Mouse (Mus musculus) liver, embryonic 12.5 days (tissue): ENCODE measurements around the gene Ckap4. TPM values are rescaled to one million over a fixed set of nuclear protein-coding genes. Genes with fewer than 3 reads are reported as not detected.
"Not testable (repeated sequence)": the region's sequence is repeated elsewhere in the genome, so short reads cannot be mapped to it uniquely, and the experiment has no call there.

ENCODE experiments used
- ATAC-seq: fragments of 200-750 bp; cut with Nextera tagmentation; 2 replicates; pipeline ENCODE4 v1.8.0; 2017; ENCODE audit warnings: moderate number of reproducible peaks, mild to moderate bottlenecking, moderate library complexity
- H3K27ac ChIP-seq: fragments of 300-500 bp; sonication (generic); 2 replicates; pipeline ENCODE4 v1.5.1; 2016; ENCODE audit warnings: mild to moderate bottlenecking
- H3K27me3 ChIP-seq: fragments of 300-500 bp; sonication (generic); replicated peaks from 2 replicates; pipeline ENCODE4 v1.6.1; 2016; ENCODE audit warnings: mild to moderate bottlenecking, moderate library complexity
- H3K36me3 ChIP-seq: fragments of 300-500 bp; sonication (generic); 2 replicates; pipeline ENCODE4 v1.6.1; 2016; ENCODE audit warnings: mild to moderate bottlenecking, moderate library complexity
- H3K4me1 ChIP-seq: fragments of 300-500 bp; sonication (generic); 2 replicates; pipeline ENCODE4 v1.6.1; 2016
- H3K4me2 ChIP-seq: fragments of 300-500 bp; sonication (generic); 2 replicates; pipeline ENCODE4 v1.6.1; 2016; ENCODE audit warnings: mild to moderate bottlenecking, moderate library complexity
- H3K4me3 ChIP-seq: fragments of 300-500 bp; sonication (generic); 2 replicates; pipeline ENCODE4 v1.5.1; 2016; ENCODE audit warnings: mild to moderate bottlenecking, moderate library complexity
- H3K9ac ChIP-seq: fragments of 300-500 bp; sonication (generic); 2 replicates; pipeline ENCODE4 v1.6.1; 2016; ENCODE audit warnings: mild to moderate bottlenecking, moderate library complexity
- H3K9me3 ChIP-seq: fragments of 300-500 bp; sonication (generic); replicated peaks from 2 replicates; pipeline ENCODE4 v1.6.1; 2016; ENCODE audit warnings: mild to moderate bottlenecking, moderate library complexity
- WGBS: fragments of 180-500 bp; shearing (Covaris S2); methylation state at CpG from one replicate; pipeline ENCODE4 v1.1.7; 2016; ENCODE audit not compliant: insufficient replicate concordance; 5-methylcytosine and 5-hydroxymethylcytosine counted together
- polyA plus RNA-seq: library from polyadenylated mRNA; unstranded; fragments of >200 nt; fragmentation: Nextera tagmentation; extraction: Ambion mirVana; gene quantifications from 2 replicates; pipeline ENCODE4 v1.2.1, GENCODE M21; 2016

The Ckap4 gene
- polyA plus RNA-seq, 1 experiment from 2014 or later = 26.0 TPM

GRCm38 (mm10) chr10:84526488-84526887 lies 7.4 kb downstream of the Ckap4 start:
- Histone ChIP-seq H3K27ac (no peak overlapping the region), H3K9me3 (no peaks in the 10 kb centered on the region), H3K36me3 (peaks cover 18% of the 10 kb centered on the region), H3K4me1 (peaks cover 2% of the 10 kb centered on the region; the same call in 1 of the 2 replicates), H3K4me3 (no peak overlapping the region), H3K4me2 (no peak overlapping the region), H3K27me3 (peaks cover 10% of the 10 kb centered on the region), H3K9ac (no peak overlapping the region)
- no peak for ATAC-seq
- 62% methylated on average over 10 of the region's 10 CpGs for WGBS

GRCm38 (mm10) chr10:84523682-84524081 lies 10.2 kb downstream of the Ckap4 start:
- no peak overlapping the region for H3K9ac ChIP-seq
- ATAC-seq = no peak
- no peak overlapping the region for H3K4me3 ChIP-seq
- WGBS = 51% methylated on average over 10 of the region's 10 CpGs
- no peak overlapping the region for H3K4me2 ChIP-seq
- H3K4me1 ChIP-seq = no peaks in the 10 kb centered on the region
- no peaks in the 10 kb centered on the region for H3K9me3 ChIP-seq
- H3K27ac ChIP-seq = no peak overlapping the region
- H3K27me3 ChIP-seq = no peaks in the 10 kb centered on the region
- H3K36me3 ChIP-seq = peaks cover 18% of the 10 kb centered on the region

DNA sequence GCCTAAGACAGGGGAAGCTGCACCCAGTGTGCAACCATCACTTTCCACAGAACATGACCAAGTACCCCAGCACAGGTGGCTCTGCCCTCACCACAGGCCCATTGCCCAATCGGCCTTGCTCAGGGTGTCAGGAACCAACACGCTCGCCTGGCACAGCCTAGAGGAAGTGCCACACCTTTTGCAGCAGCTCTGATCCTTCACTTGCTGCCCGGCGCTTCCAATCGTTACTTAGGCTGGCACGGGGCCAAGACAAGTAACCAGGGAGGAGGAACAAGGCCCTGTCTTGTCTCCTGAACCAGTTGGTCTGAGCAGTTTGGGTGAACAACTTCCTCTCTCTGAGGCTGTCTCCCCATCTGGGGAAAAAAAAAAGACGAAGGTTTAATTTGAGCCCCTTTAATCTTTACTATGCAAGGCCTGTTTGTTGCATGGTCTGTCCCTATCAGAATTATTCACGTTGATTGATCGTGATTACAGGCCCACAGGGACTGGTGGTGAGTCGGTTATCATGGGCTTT lies 17.4 kb downstream of the Ckap4 start:
- no peak overlapping the region for H3K27ac ChIP-seq
- no peaks in the 10 kb centered on the region for H3K9me3 ChIP-seq
- H3K9ac ChIP-seq = no peak overlapping the region
- 0 out of 2 replicates have a peak, but pooled peaks have one; percentile 33 for ATAC-seq
- 36% methylated on average over 11 of the region's 11 CpGs for WGBS
- no peak overlapping the region for H3K4me2 ChIP-seq
- no peaks in the 10 kb centered on the region for H3K36me3 ChIP-seq
- H3K4me1 ChIP-seq = peaks cover 25% of the 10 kb centered on the region
- no peaks in the 10 kb centered on the region for H3K27me3 ChIP-seq
- H3K4me3 ChIP-seq = no peak overlapping the region

- WGBS = 68% methylated on average over 1 of the region's 1 CpGs
- not testable (repeated sequence) for H3K27ac ChIP-seq, H3K36me3 ChIP-seq, H3K4me2 ChIP-seq, H3K9me3 ChIP-seq, H3K27me3 ChIP-seq, H3K9ac ChIP-seq, ATAC-seq, H3K4me3 ChIP-seq
- H3K4me1 ChIP-seq = peaks cover 25% of the 10 kb centered on the region
Observed at GRCm38 (mm10) chr10:84515980-84516379, 17.9 kb downstream of the Ckap4 start.

DNA sequence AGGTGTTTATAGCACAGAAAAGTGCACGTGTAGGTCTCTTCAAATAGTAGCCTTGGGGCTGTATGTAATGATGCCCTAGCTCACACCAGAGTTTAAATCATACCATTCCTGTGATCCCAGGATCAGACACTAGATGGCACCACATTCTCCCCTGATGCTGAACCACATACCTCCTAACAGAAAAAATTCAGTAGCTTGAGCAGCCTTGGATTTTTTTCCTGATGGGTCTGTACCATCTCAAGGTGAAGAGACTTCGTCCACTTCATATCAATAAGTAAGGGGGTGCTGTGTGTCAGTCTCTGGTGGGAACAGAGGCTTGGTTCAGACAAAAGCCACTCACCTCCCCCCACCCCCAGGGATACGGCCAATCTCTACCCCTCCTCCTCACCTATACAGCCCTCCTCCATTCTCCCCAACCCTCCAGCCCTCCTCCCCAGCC lies 18.3 kb downstream of the Ckap4 start:
- no peak overlapping the region for H3K4me2 ChIP-seq
- peak; percentile 60; the same call in 1 of the 2 replicates for ATAC-seq
- peaks cover 25% of the 10 kb centered on the region for H3K4me1 ChIP-seq
- H3K27me3 ChIP-seq = no peaks in the 10 kb centered on the region
- H3K9ac ChIP-seq = no peak overlapping the region
- WGBS = 32% methylated on average over 3 of the region's 3 CpGs
- H3K4me3 ChIP-seq = no peak overlapping the region
- H3K36me3 ChIP-seq = no peaks in the 10 kb centered on the region
- no peak overlapping the region for H3K27ac ChIP-seq
- H3K9me3 ChIP-seq = no peaks in the 10 kb centered on the region

DNA sequence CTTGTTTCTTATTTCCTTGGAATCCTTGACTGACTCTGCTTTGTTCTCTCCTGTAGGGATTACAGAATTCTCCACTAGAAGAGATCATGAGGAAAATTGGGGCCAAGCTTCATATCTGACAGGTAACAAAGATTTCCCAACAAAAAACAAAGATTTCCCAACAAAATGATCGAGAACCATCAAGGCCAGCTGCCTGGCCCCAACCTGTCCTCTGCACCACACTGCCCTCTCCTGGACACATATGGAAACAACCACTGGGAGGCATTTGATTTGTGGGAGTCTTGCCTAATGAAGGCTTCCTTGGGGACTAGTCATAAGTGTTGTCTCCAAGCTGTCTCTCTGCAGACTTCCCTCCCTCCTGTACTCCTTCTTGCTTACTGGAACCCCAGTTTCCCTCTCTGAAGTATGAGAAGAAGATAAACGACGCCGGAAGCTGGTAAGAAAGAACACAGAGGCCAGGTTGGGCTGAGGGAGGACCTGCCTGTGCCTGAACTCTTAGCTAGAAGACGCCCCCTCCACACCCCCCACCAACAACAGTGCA lies 19.8 kb downstream of the Ckap4 start:
- peaks cover 25% of the 10 kb centered on the region for H3K4me1 ChIP-seq
- H3K4me2 ChIP-seq = no peak overlapping the region
- WGBS = 38% methylated on average over 5 of the region's 5 CpGs
- H3K4me3 ChIP-seq = no peak overlapping the region
- no peak overlapping the region for H3K9ac ChIP-seq
- no peak for ATAC-seq
- no peak overlapping the region for H3K27ac ChIP-seq
- H3K36me3 ChIP-seq = no peaks in the 10 kb centered on the region
- H3K9me3 ChIP-seq = no peaks in the 10 kb centered on the region
- no peaks in the 10 kb centered on the region for H3K27me3 ChIP-seq

DNA sequence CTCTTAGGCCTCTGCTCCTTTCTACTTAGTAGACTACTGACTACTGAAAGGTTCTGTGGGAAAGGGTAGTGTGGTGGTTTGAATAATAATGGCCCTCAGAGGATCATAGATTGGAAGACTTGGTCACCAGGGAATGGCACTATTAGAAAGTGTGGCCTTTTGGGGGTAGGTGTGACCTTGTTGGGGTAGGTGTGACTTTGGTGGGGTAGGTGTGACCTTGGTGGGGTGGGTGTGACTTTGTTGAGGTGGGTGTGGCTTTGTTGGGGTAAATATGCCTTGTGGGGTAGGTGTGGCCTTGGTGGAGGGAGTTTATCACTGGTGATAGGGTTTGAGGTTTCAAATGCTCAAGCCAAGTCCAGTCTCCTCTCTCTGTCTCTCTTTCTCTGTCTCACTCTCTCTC lies 21.1 kb downstream of the Ckap4 start:
- H3K4me2 ChIP-seq = no peak overlapping the region
- H3K9me3 ChIP-seq = no peaks in the 10 kb centered on the region
- no peak for ATAC-seq
- H3K9ac ChIP-seq = no peak overlapping the region
- H3K27ac ChIP-seq = no peak overlapping the region
- H3K27me3 ChIP-seq = no peaks in the 10 kb centered on the region
- peaks cover 22% of the 10 kb centered on the region for H3K4me1 ChIP-seq
- no peak overlapping the region for H3K4me3 ChIP-seq
- H3K36me3 ChIP-seq = no peaks in the 10 kb centered on the region

GRCm38 (mm10) chr10:84508603-84509002 lies 25.3 kb downstream of the Ckap4 start:
- no peak overlapping the region for H3K27ac ChIP-seq
- no peak overlapping the region for H3K4me2 ChIP-seq
- H3K27me3 ChIP-seq = no peaks in the 10 kb centered on the region
- no peak for ATAC-seq
- H3K36me3 ChIP-seq = no peaks in the 10 kb centered on the region
- H3K9me3 ChIP-seq = no peaks in the 10 kb centered on the region
- no peak overlapping the region for H3K9ac ChIP-seq
- peaks cover 6% of the 10 kb centered on the region; the same call in 1 of the 2 replicates for H3K4me1 ChIP-seq
- WGBS = 75% methylated on average over 1 of the region's 1 CpGs
- H3K4me3 ChIP-seq = no peak overlapping the region

GRCm38 (mm10) chr10:84498867-84499266 lies 35.0 kb downstream of the Ckap4 start:
- H3K4me3 ChIP-seq = no peak overlapping the region

GRCm38 (mm10) chr10:84496805-84497204 lies 37.1 kb downstream of the Ckap4 start:
- no peak for ATAC-seq
- H3K9me3 ChIP-seq = no peaks in the 10 kb centered on the region
- WGBS = 54% methylated on average over 2 of the region's 2 CpGs

More at GRCm38 (mm10) chr10:84498867-84499266, 35.0 kb downstream of the Ckap4 start:
- no peak overlapping the region for H3K27ac ChIP-seq
- no peaks in the 10 kb centered on the region for H3K9me3 ChIP-seq
- no peak for ATAC-seq
- H3K36me3 ChIP-seq = no peaks in the 10 kb centered on the region
- no peaks in the 10 kb centered on the region for H3K4me1 ChIP-seq
- no peaks in the 10 kb centered on the region for H3K27me3 ChIP-seq
- H3K4me2 ChIP-seq = no peak overlapping the region
- 13% methylated on average over 2 of the region's 2 CpGs for WGBS
- H3K9ac ChIP-seq = no peak overlapping the region

GRCm38 (mm10) chr10:84494432-84494831 lies 39.4 kb downstream of the Ckap4 start:
- 50% methylated on average over 7 of the region's 7 CpGs for WGBS
- Histone ChIP-seq H3K36me3 (no peaks in the 10 kb centered on the region), H3K9me3 (no peaks in the 10 kb centered on the region), H3K4me1 (peaks cover 6% of the 10 kb centered on the region; the same call in 1 of the 2 replicates), H3K4me3 (no peak overlapping the region), H3K9ac (no peak overlapping the region), H3K4me2 (no peak overlapping the region), H3K27me3 (no peaks in the 10 kb centered on the region; the same call in 1 of the 2 replicates), H3K27ac (no peak overlapping the region)
- ATAC-seq = no peak

More at GRCm38 (mm10) chr10:84496805-84497204, 37.1 kb downstream of the Ckap4 start:
- Histone ChIP-seq H3K4me1 (no peaks in the 10 kb centered on the region), H3K27me3 (no peaks in the 10 kb centered on the region), H3K4me3 (no peak overlapping the region), H3K4me2 (no peak overlapping the region), H3K27ac (no peak overlapping the region), H3K9ac (no peak overlapping the region), H3K36me3 (no peaks in the 10 kb centered on the region)

GRCm38 (mm10) chr10:84490115-84490514 lies 43.7 kb downstream of the Ckap4 start:
- Histone ChIP-seq H3K27me3 (no peaks in the 10 kb centered on the region; the same call in 1 of the 2 replicates), H3K9ac (no peak overlapping the region), H3K4me1 (peaks cover 6% of the 10 kb centered on the region; the same call in 1 of the 2 replicates), H3K4me2 (no peak overlapping the region), H3K4me3 (no peak overlapping the region), H3K27ac (no peak overlapping the region), H3K9me3 (no peaks in the 10 kb centered on the region), H3K36me3 (no peaks in the 10 kb centered on the region)
- ATAC-seq = 0 out of 2 replicates have a peak, but pooled peaks have one; percentile 21
- 34% methylated on average over 5 of the region's 5 CpGs for WGBS
